Mouse (Mus musculus) limb, embryonic 14.5 days (tissue): ENCODE data around the gene Gm9837. TPM values are rescaled to one million over a fixed set of nuclear protein-coding genes. Genes with fewer than 3 reads are reported as not detected.

ENCODE experiments used
- ATAC-seq: fragments of 200-750 bp; cut with Nextera tagmentation; 2 replicates; pipeline ENCODE4 v1.8.0; 2017; ENCODE audit warnings: low read depth, moderate number of reproducible peaks, moderate TSS enrichment; ENCODE audit not compliant: low FRiP score
- DNase-seq: peaks from one replicate; pipeline ENCODE4 v3.0.0-alpha.2; 2015; ENCODE audit warnings: low spot score
- H3K27ac ChIP-seq: fragments of 300-500 bp; sonication (generic); replicated peaks from 2 replicates; pipeline ENCODE4 v1.5.1; 2014; ENCODE audit warnings: low read depth, mild to moderate bottlenecking, low read length, moderate library complexity, mixed read lengths
- H3K27me3 ChIP-seq: fragments of 300-500 bp; sonication (generic); 2 replicates; pipeline ENCODE4 v1.6.1; 2014; ENCODE audit warnings: low read length, mixed read lengths; ENCODE audit not compliant: control insufficient read depth, insufficient read depth
- H3K36me3 ChIP-seq: fragments of 300-500 bp; sonication (generic); 2 replicates; pipeline ENCODE4 v1.6.1; 2014; ENCODE audit warnings: mild to moderate bottlenecking, low read length, moderate library complexity, mixed read lengths; ENCODE audit not compliant: control insufficient read depth, insufficient read depth
- H3K4me1 ChIP-seq: fragments of 300-500 bp; sonication (generic); 2 replicates; pipeline ENCODE4 v1.6.1; 2014; ENCODE audit warnings: antibody characterized with exemption, low read length, mixed read lengths; ENCODE audit not compliant: control insufficient read depth, insufficient read depth
- H3K4me2 ChIP-seq: fragments of 300-500 bp; sonication (generic); replicated peaks from 2 replicates; pipeline ENCODE4 v1.6.1; 2014; ENCODE audit warnings: low read depth, mild to moderate bottlenecking, low read length, moderate library complexity; ENCODE audit not compliant: severe bottlenecking
- H3K4me3 ChIP-seq: fragments of 300-500 bp; sonication (generic); replicated peaks from 2 replicates; pipeline ENCODE4 v1.5.1; 2014; ENCODE audit warnings: low read length
- H3K9ac ChIP-seq: fragments of 300-500 bp; sonication (generic); 2 replicates; pipeline ENCODE4 v1.6.1; 2014; ENCODE audit warnings: mild to moderate bottlenecking, low read depth, low read length, moderate library complexity; ENCODE audit not compliant: severe bottlenecking
- H3K9me3 ChIP-seq: fragments of 300-500 bp; sonication (generic); 2 replicates; pipeline ENCODE4 v1.6.1; 2016; ENCODE audit warnings: low read length; ENCODE audit not compliant: control insufficient read depth
- POLR2A ChIP-seq: fragments of 200-500 bp; IDR thresholded peaks from 2 replicates; pipeline ENCODE4 v1.8.0; 2012; ENCODE audit warnings: inconsistent platforms, mild to moderate bottlenecking, moderate library complexity, borderline replicate concordance; ENCODE audit not compliant: insufficient read depth, insufficient read length; ENCODE audit errors: extremely low read depth
- WGBS: fragments of 180-500 bp; shearing (Covaris S2); extraction: QIAGEN DNeasy Blood & Tissue Kit; methylation state at CpG from one replicate; pipeline ENCODE4 v1.1.7; 2014; 5-methylcytosine and 5-hydroxymethylcytosine counted together
- polyA plus RNA-seq, 2 experiments: library from polyadenylated mRNA; depleted of rRNA in 1 of 2; stranded (reverse) in 1 of 2; unstranded in 1 of 2; fragments of >200 nt; fragmentation: Nextera tagmentation in 1 of 2; extraction: Ambion mirVana in 1 of 2; gene quantifications; 2 replicates each; pipeline versions ENCODE4 v1.2.1 to v1.2.3; 2012 to 2014

The Gm9837 gene
- polyA plus RNA-seq, 2 experiments = not detected

DNA sequence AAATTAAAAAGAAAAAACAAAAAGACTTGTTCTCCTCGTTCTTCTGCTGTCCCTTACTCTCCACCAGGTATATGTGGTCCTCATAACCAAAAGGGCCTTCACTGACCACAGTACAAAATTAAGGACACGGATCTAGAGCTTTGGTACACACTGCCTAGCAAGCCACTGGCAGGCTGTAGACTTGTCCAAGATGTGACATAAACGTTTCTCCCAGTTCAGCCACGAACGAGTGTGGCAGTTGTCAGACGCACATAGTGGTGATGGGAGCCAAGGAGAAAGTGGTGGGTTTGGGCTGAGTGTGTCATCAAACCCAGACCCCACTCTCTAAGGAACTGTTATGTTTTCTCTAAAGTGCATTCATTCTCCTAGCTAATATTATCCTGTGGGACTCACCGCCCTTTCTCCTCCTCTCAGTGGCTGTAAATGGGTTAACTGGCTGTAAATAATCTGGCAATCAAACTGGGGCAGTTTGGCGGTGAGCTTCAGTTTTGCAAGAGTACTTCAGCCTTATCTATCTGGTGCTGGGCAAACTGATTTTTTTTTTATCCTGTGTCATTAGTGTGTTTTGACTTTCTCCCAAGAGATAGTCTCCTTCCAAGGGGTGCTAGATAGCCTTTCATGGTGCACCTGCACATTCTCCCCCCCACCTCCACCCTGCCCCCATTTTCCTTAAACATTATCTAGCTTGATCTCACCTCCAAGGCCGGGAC lies 38.8 kb downstream of the Gm9837 start:
- no peak for DNase-seq
- Histone ChIP-seq H3K4me1 (peaks cover 9% of the 10 kb centered on the region), H3K27ac (peak overlapping the region; percentile 67), H3K36me3 (peaks cover 16% of the 10 kb centered on the region), H3K4me3 (peak overlapping the region; percentile 82), H3K9me3 (no peaks in the 10 kb centered on the region), H3K4me2 (peak overlapping the region; percentile 58), H3K27me3 (no peaks in the 10 kb centered on the region), H3K9ac (peak overlapping the region; percentile 81)
- no peak for TF ChIP-seq POLR2A
- peak; percentile 6 for ATAC-seq
- WGBS = 17% methylated on average over 9 of the region's 9 CpGs

DNA sequence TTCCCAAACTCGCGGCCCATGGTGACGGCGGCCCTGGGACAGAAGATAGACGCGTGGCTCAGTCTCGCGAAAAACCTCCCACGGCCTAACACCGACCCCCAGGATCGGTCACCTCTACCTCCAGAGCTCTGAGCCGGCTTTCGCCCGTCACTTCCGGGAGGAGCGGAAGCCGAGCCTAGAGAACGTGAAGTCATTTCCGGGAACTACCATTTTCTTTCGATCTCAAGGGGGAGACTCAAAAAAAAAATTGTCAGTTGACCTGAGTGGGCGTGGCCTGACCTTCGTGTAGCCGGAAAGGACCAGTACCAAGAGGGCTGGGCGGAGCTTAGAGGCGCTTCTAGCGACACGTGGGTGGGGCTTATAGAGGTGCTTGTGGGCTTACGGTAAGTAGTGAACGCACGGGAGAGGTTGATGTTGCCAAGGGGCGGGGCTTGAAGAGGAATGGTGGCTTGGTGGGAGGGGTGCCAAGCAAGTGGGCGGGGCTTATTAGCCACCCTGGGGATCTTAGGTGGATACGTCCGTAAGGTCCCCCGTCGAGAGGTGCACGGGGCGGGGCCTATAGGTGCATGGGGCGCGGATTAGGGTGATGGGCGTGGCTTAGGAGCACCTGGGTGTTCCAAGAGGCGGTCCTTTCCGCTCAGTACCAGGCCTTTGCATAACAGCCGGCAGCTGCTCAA lies 39.5 kb downstream of the Gm9837 start, which contains the start of the genes Uqcrq and Gdf9:
TSS of gene Uqcrq (minus strand) at position 162 of the 677 bp plus-strand sequence.
TSS of gene Gdf9 (plus strand) at position 354 of the 677 bp plus-strand sequence.
- ATAC-seq (peak; percentile 96), DNase-seq (peak; percentile 100)
- peak within 1 kb of the TSS; percentile 82 for H3K4me3 ChIP-seq
- peaks cover 9% of the 10 kb centered on the region for H3K4me1 ChIP-seq
- H3K36me3 ChIP-seq = peaks cover 16% of the 10 kb centered on the region
- peak within 1 kb of the TSS; percentile 76 for H3K4me2 ChIP-seq
- no peaks in the 10 kb centered on the region for H3K9me3 ChIP-seq
- peak; percentile 89; the same call in 1 of the 2 replicates for TF ChIP-seq POLR2A
- WGBS = under 1% methylated on average over 44 of the region's 44 CpGs
- H3K27me3 ChIP-seq = no peaks in the 10 kb centered on the region
- H3K27ac ChIP-seq = peak within 1 kb of the TSS; percentile 67
- peak within 1 kb of the TSS; percentile 81 for H3K9ac ChIP-seq

DNA sequence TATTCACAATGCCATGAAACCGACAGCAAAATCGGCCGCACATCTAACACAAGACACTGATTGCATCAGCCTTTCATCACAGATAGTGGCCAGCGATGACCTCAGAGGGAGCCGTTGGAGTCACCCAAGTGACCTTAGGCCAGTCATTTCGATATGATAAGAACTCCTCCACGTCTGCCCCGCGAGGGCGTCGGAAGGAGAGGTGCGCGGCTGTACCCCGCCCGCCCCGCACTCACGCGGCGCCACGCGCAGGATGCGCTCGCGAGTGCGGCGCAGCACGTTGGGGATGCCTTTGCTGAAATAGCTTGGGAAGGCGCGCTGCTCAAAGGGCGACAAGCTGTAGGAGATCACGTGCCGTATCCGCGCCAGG lies 40.0 kb downstream of the Gm9837 start:
- H3K9ac ChIP-seq = peak overlapping the region; percentile 81
- H3K4me2 ChIP-seq = peak overlapping the region; percentile 76
- ATAC-seq = peak; percentile 32
- TF ChIP-seq POLR2A = no peak
- H3K4me3 ChIP-seq = peak overlapping the region; percentile 82
- H3K27ac ChIP-seq = peak overlapping the region; percentile 67
- H3K9me3 ChIP-seq = no peaks in the 10 kb centered on the region
- no peak for DNase-seq
- under 1% methylated on average over 34 of the region's 34 CpGs for WGBS
- H3K36me3 ChIP-seq = peaks cover 16% of the 10 kb centered on the region
- H3K27me3 ChIP-seq = no peaks in the 10 kb centered on the region
- H3K4me1 ChIP-seq = peaks cover 9% of the 10 kb centered on the region

DNA sequence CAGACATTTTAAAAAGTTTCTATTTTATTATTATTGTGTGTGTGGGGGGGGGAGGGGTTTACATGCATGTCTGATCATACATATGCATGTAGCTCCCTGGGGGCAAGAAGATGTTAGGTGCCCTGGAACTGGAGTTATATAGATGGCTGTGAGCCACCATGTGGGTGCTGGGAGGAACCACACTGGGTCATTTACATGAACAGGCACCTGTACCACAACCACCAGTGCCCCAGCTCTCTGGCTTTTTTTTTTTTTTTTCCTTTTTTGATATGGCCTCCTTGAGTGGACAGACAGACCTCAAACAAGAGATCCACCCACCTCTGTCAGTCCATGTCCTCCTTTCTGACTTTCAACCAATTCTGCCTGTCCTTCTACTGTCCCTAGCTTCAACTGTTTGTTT lies 41.1 kb downstream of the Gm9837 start:
- Histone ChIP-seq H3K27ac (no peak overlapping the region), H3K4me1 (peaks cover 9% of the 10 kb centered on the region), H3K4me3 (no peak overlapping the region; the same call in 1 of the 2 replicates), H3K27me3 (no peaks in the 10 kb centered on the region), H3K9me3 (no peaks in the 10 kb centered on the region), H3K9ac (no peak overlapping the region), H3K4me2 (peak overlapping the region; percentile 76; the same call in 1 of the 2 replicates), H3K36me3 (peaks cover 16% of the 10 kb centered on the region)
- TF ChIP-seq POLR2A = no peak
- DNase-seq (no peak), ATAC-seq (no peak)

DNA sequence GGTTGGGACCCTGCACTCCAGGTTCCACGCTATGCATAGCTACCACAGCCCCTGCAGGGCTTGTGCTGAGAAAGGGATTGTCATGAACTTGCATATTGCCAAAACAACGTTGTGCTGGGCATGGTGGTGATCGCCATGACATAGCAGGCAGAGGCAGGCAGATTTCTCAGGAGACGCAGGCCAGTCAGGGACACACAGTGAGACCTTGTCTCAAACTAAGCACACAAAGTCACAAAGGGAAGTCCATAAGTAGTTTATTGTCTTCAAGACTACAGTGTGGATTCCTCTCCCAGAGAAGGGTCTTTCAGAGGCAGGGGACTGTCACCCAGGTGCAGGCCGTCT lies 41.6 kb downstream of the Gm9837 start:
- H3K9ac ChIP-seq = no peak overlapping the region
- DNase-seq (no peak), ATAC-seq (no peak)
- no peak overlapping the region for H3K4me2 ChIP-seq
- no peak overlapping the region for H3K4me3 ChIP-seq
- 98% methylated on average over 5 of the region's 5 CpGs for WGBS
- H3K9me3 ChIP-seq = no peaks in the 10 kb centered on the region
- H3K36me3 ChIP-seq = peaks cover 16% of the 10 kb centered on the region
- no peak overlapping the region for H3K27ac ChIP-seq
- TF ChIP-seq POLR2A = no peak
- H3K4me1 ChIP-seq = peaks cover 9% of the 10 kb centered on the region
- H3K27me3 ChIP-seq = no peaks in the 10 kb centered on the region
